Mouse (Mus musculus) limb, embryonic 12.5 days (tissue): ENCODE measurements at regions not wholly inside any gene's neighbourhood (a gene's known extent, or its start where the extent isn't known, plus 50 kb on each side); places are given as distances from the start of the nearest gene placed in this dataset.
A peak's percentile ranks its signal among the peaks of the same experiment; 100 is the strongest.

Experiments used
- ATAC-seq: fragments of 200-750 bp; cut with Nextera tagmentation; 2 replicates; pipeline ENCODE4 v1.8.0; 2017; ENCODE audit warnings: low read depth, moderate TSS enrichment; ENCODE audit not compliant: insufficient number of reproducible peaks, insufficient read depth, low FRiP score, low TSS enrichment
- H3K27ac ChIP-seq: fragments of 300-500 bp; sonication (generic); 2 replicates; pipeline ENCODE4 v1.5.1; 2016; ENCODE audit warnings: mild to moderate bottlenecking, moderate library complexity
- H3K27me3 ChIP-seq: fragments of 300-500 bp; sonication (generic); 2 replicates; pipeline ENCODE4 v1.6.1; 2016; ENCODE audit warnings: mild to moderate bottlenecking, moderate library complexity
- H3K36me3 ChIP-seq: fragments of 300-500 bp; sonication (generic); 2 replicates; pipeline ENCODE4 v1.6.1; 2016; ENCODE audit warnings: mild to moderate bottlenecking, moderate library complexity
- H3K4me1 ChIP-seq: fragments of 300-500 bp; sonication (generic); replicated peaks from 2 replicates; pipeline ENCODE4 v1.6.1; 2016
- H3K4me2 ChIP-seq: fragments of 300-500 bp; sonication (generic); 2 replicates; pipeline ENCODE4 v1.6.1; 2016; ENCODE audit warnings: mild to moderate bottlenecking, moderate library complexity
- H3K4me3 ChIP-seq: fragments of 300-500 bp; sonication (generic); replicated peaks from 2 replicates; pipeline ENCODE4 v1.5.1; 2016; ENCODE audit warnings: mild to moderate bottlenecking
- H3K9ac ChIP-seq: fragments of 300-500 bp; sonication (generic); replicated peaks from 2 replicates; pipeline ENCODE4 v1.6.1; 2016; ENCODE audit warnings: mild to moderate bottlenecking, moderate library complexity
- H3K9me3 ChIP-seq: fragments of 300-500 bp; sonication (generic); 2 replicates; pipeline ENCODE4 v1.6.1; 2016; ENCODE audit warnings: mild to moderate bottlenecking, moderate library complexity
- WGBS: fragments of 180-500 bp; shearing (Covaris S2); methylation state at CpG from one replicate; pipeline ENCODE4 v1.1.7; 2016; 5-methylcytosine and 5-hydroxymethylcytosine counted together

DNA sequence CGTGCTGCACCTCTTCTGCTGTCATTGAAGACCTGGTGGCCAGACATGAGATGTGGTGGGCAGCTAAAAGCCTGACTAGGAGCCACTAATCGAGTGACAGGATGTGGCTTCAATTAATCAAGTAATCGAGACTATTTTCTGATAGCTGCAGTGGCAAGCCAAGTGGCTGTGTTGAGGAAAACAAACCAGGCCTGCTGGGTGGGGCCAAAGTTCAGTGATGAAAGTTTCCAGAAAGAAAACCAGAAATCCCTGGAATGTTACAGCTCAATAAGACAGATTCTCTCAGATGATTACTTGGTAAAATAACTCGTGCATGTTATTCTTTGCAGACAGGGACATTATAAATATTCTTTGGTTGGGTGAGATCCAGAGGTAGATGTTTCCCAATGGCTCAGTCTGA lies 564.4 kb upstream of the Tbl1xr1 start:
- H3K4me1 ChIP-seq: no peaks in the 10 kb centered on the region
- H3K4me2 ChIP-seq: no peak overlapping the region
- no peak for ATAC-seq
- no peak overlapping the region for H3K9ac ChIP-seq
- no peak overlapping the region for H3K27ac ChIP-seq
- H3K36me3 ChIP-seq: no peaks in the 10 kb centered on the region
- WGBS: 80% methylated on average over 4 of the region's 4 CpGs
- no peak overlapping the region for H3K4me3 ChIP-seq
- H3K9me3 ChIP-seq: peaks cover 25% of the 10 kb centered on the region
- no peaks in the 10 kb centered on the region for H3K27me3 ChIP-seq

DNA sequence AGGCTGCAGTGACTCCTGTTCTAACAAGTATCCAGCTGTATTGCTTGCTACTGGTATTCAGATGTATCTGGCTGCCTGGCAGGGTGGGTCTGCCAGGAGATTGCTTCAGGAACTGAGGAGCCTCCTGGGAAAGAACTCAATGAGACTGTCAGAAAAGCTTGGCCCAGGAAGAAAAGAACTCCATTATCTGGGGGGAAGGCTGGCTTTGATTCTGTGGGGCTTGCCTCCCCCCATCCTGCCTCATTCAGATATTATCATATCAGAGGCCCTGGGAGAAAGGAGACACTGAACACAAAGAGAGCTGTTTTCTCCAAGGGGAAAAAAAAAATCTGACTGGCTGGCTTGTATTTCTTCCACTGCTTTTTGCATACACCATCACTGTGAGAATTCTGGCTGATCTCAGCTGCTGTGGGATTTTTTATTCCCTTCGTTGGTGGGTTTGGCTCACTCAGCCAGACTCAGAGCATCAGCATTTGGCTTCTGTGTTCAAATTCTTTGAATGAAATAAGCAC lies 552.0 kb upstream of the Tbl1xr1 start:
- Histone ChIP-seq H3K27ac (no peak overlapping the region), H3K4me2 (no peak overlapping the region), H3K36me3 (no peaks in the 10 kb centered on the region), H3K9ac (no peak overlapping the region), H3K9me3 (peaks cover 7% of the 10 kb centered on the region; the same call in 1 of the 2 replicates), H3K4me3 (no peak overlapping the region), H3K4me1 (no peaks in the 10 kb centered on the region), H3K27me3 (no peaks in the 10 kb centered on the region)
- ATAC-seq: no peak
- WGBS: 49% methylated on average over 1 of the region's 1 CpGs

DNA sequence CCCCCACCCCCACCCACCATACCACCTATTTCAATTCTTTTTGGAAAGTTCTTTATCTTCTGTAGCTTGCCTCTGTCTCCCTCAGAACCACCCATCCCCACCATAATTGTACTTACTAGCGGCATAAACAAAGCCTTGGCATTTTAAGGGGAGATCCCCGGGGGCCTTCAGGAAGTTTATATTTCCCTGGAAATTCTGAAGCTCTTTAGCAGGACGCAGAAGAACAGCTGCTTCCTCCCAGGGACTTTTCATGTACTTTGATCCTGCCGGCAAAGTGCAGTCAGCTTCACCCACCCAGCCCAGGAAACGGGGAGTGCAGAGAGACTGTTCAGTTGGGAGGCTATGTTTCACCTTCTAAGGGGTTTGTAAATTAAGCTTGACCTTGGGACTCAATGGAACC lies 545.6 kb upstream of the Tbl1xr1 start:
- H3K27me3 ChIP-seq: no peaks in the 10 kb centered on the region
- peaks cover 7% of the 10 kb centered on the region for H3K4me1 ChIP-seq
- H3K4me3 ChIP-seq: no peak overlapping the region
- no peaks in the 10 kb centered on the region for H3K9me3 ChIP-seq
- no peak overlapping the region; the same call in 1 of the 2 replicates for H3K27ac ChIP-seq
- ATAC-seq: no peak
- H3K4me2 ChIP-seq: no peak overlapping the region
- H3K9ac ChIP-seq: no peak overlapping the region
- no peaks in the 10 kb centered on the region for H3K36me3 ChIP-seq
- WGBS: 14% methylated on average over 5 of the region's 5 CpGs

DNA sequence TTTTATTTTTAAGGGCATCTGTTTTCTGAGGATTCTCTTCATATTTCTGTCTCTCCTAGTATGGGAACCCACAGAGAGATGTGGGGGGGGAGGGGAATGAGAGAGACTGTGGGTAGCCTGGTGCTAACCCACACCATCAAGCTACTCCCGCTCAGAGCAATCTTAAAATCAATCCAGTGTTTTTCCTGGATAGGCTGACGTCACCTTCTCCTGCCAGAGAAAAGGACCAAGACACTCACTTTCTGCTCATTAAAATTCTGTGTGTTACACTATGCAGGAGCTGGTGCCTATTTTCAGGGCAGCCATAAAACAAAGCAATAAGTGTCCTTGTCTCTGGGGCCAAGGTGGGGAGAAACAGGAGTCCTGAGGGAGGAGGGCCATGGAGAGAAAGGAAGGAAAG lies 537.3 kb upstream of the Tbl1xr1 start:
- Histone ChIP-seq H3K4me2 (no peak overlapping the region), H3K27ac (no peak overlapping the region), H3K36me3 (no peaks in the 10 kb centered on the region), H3K27me3 (no peaks in the 10 kb centered on the region), H3K4me3 (no peak overlapping the region), H3K9me3 (no peaks in the 10 kb centered on the region), H3K9ac (no peak overlapping the region), H3K4me1 (no peaks in the 10 kb centered on the region; the same call in 1 of the 2 replicates)
- ATAC-seq: no peak
- 30% methylated on average over 2 of the region's 2 CpGs for WGBS

DNA sequence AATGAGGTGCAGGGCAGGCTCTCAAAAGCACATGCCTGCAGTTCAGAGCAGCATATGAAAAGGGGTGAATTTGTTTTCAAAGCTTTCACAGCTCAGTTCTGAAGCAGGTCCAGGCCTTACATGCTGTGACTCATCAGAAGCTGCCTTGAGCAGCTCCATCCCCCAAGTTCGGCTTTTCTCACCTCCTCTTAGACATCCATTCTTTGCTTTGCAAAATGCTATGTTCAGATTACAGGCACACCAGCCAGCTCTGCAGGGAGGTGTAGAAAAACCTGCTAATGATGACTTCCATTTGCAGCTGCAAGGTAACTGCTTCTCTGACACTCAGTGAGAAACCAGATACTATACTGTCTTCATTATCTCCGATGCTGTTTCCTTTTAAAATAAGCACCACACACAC lies 532.0 kb upstream of the Tbl1xr1 start:
- no peak overlapping the region for H3K4me2 ChIP-seq
- H3K9me3 ChIP-seq: no peaks in the 10 kb centered on the region
- peaks cover 15% of the 10 kb centered on the region for H3K4me1 ChIP-seq
- no peak overlapping the region for H3K27ac ChIP-seq
- H3K27me3 ChIP-seq: no peaks in the 10 kb centered on the region
- no peak overlapping the region for H3K4me3 ChIP-seq
- no peaks in the 10 kb centered on the region for H3K36me3 ChIP-seq
- no peak for ATAC-seq
- 42% methylated on average over 2 of the region's 2 CpGs for WGBS
- H3K9ac ChIP-seq: no peak overlapping the region

DNA sequence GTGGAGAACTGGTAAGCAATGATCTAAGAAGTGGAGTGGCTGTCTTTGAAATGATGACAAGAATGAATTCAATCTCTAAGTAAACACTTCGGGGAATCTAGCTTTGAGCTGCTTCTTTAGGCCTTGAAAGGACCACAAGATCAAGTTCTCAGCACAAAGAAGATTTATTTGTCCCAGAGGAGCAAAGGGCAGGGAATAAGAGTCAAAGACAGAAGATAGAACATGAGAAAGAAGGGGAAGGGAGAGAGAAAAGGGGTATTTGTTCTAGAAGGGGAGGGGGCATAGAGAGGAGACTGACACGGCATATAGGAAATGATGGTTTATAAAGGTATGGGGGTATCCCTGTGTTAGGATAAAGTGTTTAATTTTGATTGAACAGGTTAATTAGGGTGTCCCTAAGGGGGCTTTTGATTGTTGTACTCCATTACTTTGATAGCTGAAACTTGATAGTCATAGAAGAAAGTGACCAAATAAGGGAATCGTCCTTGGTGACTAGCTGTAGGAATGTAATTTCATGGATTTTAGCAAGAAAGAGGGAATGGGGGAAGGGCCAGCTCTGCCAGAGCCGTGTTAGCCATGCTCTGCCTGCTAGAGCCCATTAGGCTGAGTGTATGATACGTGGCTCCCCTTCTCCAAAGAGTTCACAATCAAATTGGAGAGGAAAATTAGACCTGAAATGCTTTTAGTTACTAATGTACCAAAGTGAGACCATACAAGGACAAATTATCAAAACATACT lies 531.1 kb upstream of the Tbl1xr1 start:
- no peak overlapping the region for H3K9ac ChIP-seq
- H3K36me3 ChIP-seq: no peaks in the 10 kb centered on the region
- H3K4me3 ChIP-seq: no peak overlapping the region
- no peak overlapping the region for H3K4me2 ChIP-seq
- ATAC-seq: no peak
- H3K27ac ChIP-seq: 0 out of 2 replicates have a peak overlapping the region, but pooled peaks have one; percentile 50
- peaks cover 22% of the 10 kb centered on the region for H3K4me1 ChIP-seq
- H3K9me3 ChIP-seq: no peaks in the 10 kb centered on the region
- WGBS: 42% methylated on average over 5 of the region's 5 CpGs
- H3K27me3 ChIP-seq: no peaks in the 10 kb centered on the region

DNA sequence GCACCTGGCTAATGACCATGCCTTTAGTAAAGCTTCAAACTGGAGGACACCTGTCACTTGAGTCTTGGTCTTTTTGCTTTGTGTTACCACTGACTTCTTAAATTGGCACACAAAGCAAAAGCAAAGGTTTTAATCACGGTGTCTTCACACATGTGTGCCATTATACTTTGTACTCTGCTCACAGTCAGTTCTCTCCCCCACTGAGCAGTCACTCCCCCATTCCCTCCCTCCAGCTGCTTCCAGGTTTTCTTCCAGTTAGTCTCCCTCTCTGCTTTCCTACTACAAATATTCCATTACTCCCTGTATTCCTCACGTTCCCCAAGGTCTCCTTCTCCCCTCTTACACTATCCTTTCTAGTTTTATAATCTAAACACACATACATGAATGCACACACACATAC lies 530.0 kb upstream of the Tbl1xr1 start:
- no peaks in the 10 kb centered on the region for H3K27me3 ChIP-seq
- 18% methylated on average over 2 of the region's 2 CpGs for WGBS
- ATAC-seq: no peak
- H3K4me1 ChIP-seq: peaks cover 22% of the 10 kb centered on the region
- 0 out of 2 replicates have a peak overlapping the region, but pooled peaks have one; percentile 50 for H3K27ac ChIP-seq
- no peak overlapping the region for H3K9ac ChIP-seq
- H3K4me2 ChIP-seq: no peak overlapping the region
- H3K4me3 ChIP-seq: no peak overlapping the region
- H3K9me3 ChIP-seq: no peaks in the 10 kb centered on the region
- H3K36me3 ChIP-seq: no peaks in the 10 kb centered on the region

DNA sequence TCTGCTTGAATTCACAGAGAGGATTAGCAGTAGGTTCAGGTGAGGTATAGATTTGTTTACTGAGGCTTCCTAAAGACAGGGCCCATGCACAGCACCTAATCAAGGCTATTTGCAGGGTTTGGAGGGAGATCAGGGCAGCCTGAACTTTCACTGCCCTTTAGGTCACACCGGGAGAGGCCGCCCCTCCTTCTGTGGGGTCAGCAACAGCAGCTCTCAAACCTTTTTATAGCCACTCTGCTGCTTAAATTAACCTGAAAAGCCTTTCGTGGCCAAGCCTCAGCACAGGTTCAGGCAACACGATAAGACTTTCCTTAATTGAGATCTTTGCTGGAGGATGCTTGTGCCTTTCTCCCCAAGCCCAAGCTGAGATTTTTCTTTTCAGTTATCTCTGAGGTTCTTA lies 526.8 kb upstream of the Tbl1xr1 start:
- no peak overlapping the region for H3K4me2 ChIP-seq
- H3K9me3 ChIP-seq: no peaks in the 10 kb centered on the region
- no peaks in the 10 kb centered on the region for H3K27me3 ChIP-seq
- no peak overlapping the region for H3K9ac ChIP-seq
- H3K27ac ChIP-seq: no peak overlapping the region
- H3K36me3 ChIP-seq: no peaks in the 10 kb centered on the region
- H3K4me3 ChIP-seq: no peak overlapping the region
- no peak for ATAC-seq
- 17% methylated on average over 4 of the region's 4 CpGs for WGBS
- peaks cover 22% of the 10 kb centered on the region for H3K4me1 ChIP-seq

DNA sequence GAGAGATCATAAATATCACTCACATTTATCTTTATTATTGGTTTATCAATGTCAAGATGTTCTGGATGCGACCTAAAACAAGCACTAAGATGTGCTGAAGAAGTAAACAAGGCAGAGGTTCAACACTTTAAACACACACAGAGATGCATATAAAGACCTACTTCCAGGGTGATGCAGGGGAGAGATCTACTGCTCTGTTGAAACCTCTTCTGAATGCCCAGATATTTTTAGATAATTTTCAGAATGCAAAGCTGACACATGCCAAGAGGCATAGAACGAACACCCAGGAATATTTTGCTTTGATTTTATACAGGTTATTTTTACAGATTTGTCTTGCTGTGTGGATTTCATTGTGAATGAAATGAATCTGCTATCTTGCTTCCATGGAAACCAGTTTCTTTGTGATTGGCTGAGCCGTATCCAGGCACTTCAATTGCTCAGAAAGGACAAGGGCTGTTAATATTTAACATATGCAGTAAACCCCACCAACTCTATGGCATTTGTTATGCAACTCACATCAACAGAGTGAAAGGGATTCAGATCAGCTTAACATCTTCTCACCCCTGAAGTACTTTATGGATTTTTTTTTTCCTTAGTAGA lies 523.2 kb upstream of the Tbl1xr1 start:
- no peak overlapping the region for H3K9ac ChIP-seq
- H3K9me3 ChIP-seq: no peaks in the 10 kb centered on the region
- no peak overlapping the region for H3K4me2 ChIP-seq
- H3K27ac ChIP-seq: no peak overlapping the region
- H3K27me3 ChIP-seq: no peaks in the 10 kb centered on the region
- H3K4me3 ChIP-seq: no peak overlapping the region
- ATAC-seq: no peak
- peaks cover 7% of the 10 kb centered on the region for H3K4me1 ChIP-seq
- no peaks in the 10 kb centered on the region for H3K36me3 ChIP-seq
- WGBS: 65% methylated on average over 3 of the region's 3 CpGs

DNA sequence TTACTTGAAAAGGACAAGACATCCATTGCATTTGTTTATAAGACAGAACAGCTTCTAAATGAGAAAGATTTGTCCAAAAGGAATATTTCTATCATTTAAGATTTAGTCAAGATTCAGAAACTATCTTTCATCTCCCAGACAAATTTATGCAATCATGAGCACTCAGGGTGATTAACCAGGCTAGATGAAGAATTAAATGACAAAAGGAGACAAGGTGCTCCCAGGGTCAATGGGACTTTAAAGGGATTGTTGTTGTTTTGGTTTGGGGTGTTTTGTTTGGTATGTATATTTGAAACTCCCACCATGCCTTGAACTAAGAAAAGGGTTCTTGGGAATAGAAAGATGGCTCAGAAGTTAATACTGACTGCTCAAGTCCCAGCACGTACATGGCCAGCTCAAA lies 522.6 kb upstream of the Tbl1xr1 start:
- Histone ChIP-seq H3K36me3 (no peaks in the 10 kb centered on the region), H3K4me1 (peaks cover 7% of the 10 kb centered on the region), H3K4me3 (no peak overlapping the region), H3K9me3 (no peaks in the 10 kb centered on the region), H3K9ac (no peak overlapping the region), H3K4me2 (no peak overlapping the region), H3K27me3 (no peaks in the 10 kb centered on the region), H3K27ac (no peak overlapping the region)
- ATAC-seq: no peak
- 50% methylated on average over 1 of the region's 1 CpGs for WGBS

DNA sequence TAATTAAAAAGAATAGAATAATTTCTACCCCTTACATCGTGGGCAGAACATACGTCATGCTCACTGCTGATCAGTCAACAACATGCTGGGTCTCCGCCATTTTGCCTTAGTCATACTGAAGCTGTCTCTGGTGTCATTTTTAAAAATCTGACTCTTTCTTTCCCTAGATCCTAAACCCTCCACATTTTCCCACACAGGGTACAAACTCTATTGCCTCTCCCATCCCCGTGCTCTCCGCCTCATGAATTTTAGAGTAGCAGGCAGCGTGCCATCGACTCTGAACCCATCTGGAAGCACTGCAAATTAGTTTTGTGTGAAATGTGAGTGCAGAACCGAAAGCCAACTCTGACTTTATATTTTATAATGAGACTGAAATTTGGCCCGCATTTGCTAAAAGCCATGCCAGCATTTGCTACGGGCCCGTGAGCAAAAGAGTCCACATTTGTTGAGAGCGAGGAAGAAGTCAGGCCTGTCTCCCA lies 518.5 kb upstream of the Tbl1xr1 start:
- Histone ChIP-seq H3K36me3 (no peaks in the 10 kb centered on the region), H3K9me3 (no peaks in the 10 kb centered on the region), H3K27ac (no peak overlapping the region), H3K4me2 (no peak overlapping the region), H3K27me3 (no peaks in the 10 kb centered on the region), H3K4me3 (no peak overlapping the region), H3K9ac (no peak overlapping the region), H3K4me1 (no peaks in the 10 kb centered on the region)
- ATAC-seq: no peak
- WGBS: 78% methylated on average over 12 of the region's 12 CpGs
